Mouse (Mus musculus) CD4-positive naive resting alpha-beta T cell, adult 76 days (primary cell): ENCODE data around the gene 1700016C15Rik. TPM values are rescaled to one million over a fixed set of nuclear protein-coding genes. Genes with fewer than 3 reads are reported as not detected.

ENCODE experiments used
- total RNA-seq: library from RNA; stranded (reverse); gene quantifications from one replicate; pipeline ENCODE4 v1.2.4, GENCODE M21; 2023

The 1700016C15Rik gene
- not detected for total RNA-seq

DNA sequence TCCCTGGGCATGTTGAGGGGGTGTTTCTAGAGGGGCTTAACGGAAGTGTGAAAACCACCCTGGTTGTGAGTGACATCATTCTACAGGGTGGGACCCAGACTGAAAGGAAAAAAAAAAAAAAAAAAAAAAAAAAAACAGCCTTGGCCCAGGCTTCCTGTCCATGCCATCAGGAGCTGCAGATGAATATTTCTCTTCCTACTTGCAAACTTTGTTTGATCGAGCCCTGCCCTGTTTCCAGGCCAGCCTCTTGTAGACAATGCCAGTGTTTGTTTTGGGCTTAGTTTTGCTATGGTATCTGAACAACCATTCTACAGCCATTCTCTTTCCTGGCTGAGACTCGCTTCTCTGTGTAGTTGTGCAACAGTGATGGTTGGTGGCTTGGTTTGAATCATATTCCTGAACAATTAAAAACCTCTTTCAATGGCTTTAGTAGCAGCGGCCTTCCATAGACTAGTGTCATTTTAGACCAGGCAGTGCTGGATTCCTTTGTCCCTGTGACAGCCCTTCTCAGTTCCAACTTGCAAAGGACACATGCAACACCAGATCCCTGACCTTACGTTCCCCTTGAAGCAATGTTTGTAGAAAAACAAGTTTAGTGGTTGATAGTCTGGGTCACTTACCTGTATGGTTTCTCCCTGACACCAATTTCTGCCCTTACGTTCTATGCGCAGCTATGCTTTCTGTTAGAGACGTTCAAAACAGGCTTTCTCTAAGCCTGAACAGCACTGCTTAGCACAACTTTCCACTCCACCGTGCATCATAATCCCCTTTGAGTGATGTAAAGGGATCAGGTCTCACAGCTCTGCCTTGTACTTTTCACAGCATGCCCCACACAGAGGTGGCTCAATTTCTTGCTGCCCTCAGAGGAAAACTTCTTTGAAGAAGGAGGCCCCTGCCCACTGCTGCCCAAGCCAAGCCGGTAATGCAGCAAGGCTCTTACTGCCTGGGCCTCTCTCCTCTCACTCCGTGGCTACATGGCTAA is at the start of gene 1700016C15Rik:
Gene 1700016C15Rik (plus strand): TSS at position 772 of the 982 bp plus-strand sequence.

DNA sequence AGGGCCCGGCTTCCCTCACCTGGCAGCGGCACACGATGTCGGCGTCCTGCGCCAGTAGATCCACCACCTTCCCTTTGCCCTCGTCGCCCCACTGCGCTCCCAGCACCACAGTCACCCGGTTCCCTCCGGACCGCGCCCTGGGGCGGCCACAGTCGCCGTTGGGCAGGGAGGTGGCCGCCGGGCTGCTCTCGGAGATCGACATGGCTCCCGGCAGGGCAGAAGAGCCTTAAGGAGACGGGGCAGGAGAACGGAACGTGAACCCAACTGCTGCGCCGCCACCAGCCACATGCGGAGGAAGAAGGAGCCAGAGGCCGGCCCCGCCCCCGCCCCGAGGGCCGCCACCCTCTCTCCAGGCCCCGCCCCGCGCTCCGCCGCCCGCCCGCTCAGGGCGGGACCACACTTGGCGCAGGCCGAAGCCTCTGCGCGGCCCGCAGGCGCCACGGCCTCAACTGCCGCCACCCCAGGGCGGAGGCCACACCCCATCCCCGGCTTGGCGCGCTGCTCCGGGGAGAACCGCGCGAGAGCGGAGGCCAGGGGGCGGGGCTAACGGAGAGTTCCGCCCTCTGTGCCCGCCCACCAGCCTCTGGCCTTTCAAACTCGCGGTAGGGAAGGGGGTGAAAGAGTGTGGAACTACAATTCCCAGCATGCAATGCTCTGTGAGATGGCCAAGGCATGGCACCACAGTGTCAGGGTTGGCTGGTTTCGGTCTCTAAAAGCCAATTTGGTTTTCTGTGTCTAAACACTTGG is 66.8 kb downstream of the 1700016C15Rik start, which contains the start of gene Adss:
Gene Adss (minus strand): TSS at position 319 of the 747 bp plus-strand sequence.

Other genes starting within 250 kb of the 1700016C15Rik start
- 88.2 TPM for gene Adss, start 66.7 kb downstream of the 1700016C15Rik start, total RNA-seq